Mouse (Mus musculus) MEL (cell line): Measurements from ENCODE around the gene Efcab2.

Source experiments
- CTCF ChIP-seq, 3 experiments: IDR thresholded peaks in 2 of 3; conservative IDR thresholded peaks in 1 of 3; 2 replicates each; pipeline ENCODE4 v1.5.1; 2011 to 2012; ENCODE audit warnings: low read length in 3 of 3, low read depth in 2 of 3, mild to moderate bottlenecking in 2 of 3, improper control_type of control experiment in 1 of 3, inconsistent platforms in 1 of 3, mixed read lengths in 1 of 3, moderate library complexity in 1 of 3; ENCODE audit not compliant: control insufficient read depth in 1 of 3, insufficient read depth in 1 of 3, poor library complexity in 1 of 3, severe bottlenecking in 1 of 3
- EP300 ChIP-seq, 2 experiments: IDR thresholded peaks; 2 replicates each; pipeline ENCODE4 v1.6.1; 2011; ENCODE audit warnings: improper control_type of control experiment in 2 of 2, low read length in 2 of 2, low read depth in 1 of 2, mild to moderate bottlenecking in 1 of 2
- HCFC1 ChIP-seq: IDR thresholded peaks from 2 replicates; pipeline ENCODE4 v1.6.1; 2012; ENCODE audit warnings: low read depth, mild to moderate bottlenecking, inconsistent platforms, low read length, improper control_type of control experiment, moderate library complexity
- POLR2A ChIP-seq, 2 experiments: IDR thresholded peaks; 2 replicates each; pipeline ENCODE4 v1.6.1; 2011 to 2012; ENCODE audit warnings: low read length in 2 of 2, mild to moderate bottlenecking in 2 of 2, control low read depth in 1 of 2, improper control_type of control experiment in 1 of 2, low read depth in 1 of 2, moderate library complexity in 1 of 2; ENCODE audit not compliant: control insufficient read depth in 1 of 2, insufficient read depth in 1 of 2, poor library complexity in 1 of 2
- UBTF ChIP-seq: IDR thresholded peaks from 2 replicates; pipeline ENCODE4 v1.6.1; 2012; ENCODE audit warnings: low read depth, mild to moderate bottlenecking, inconsistent platforms, low read length, improper control_type of control experiment, moderate library complexity, borderline replicate concordance; ENCODE audit not compliant: insufficient read depth
- USF2 ChIP-seq, 2 experiments: IDR thresholded peaks; 2 replicates each; pipeline ENCODE4 v1.6.1; 2011 to 2012; ENCODE audit warnings: improper control_type of control experiment in 2 of 2, low read length in 2 of 2, borderline replicate concordance in 1 of 2, inconsistent platforms in 1 of 2, low read depth in 1 of 2, mild to moderate bottlenecking in 1 of 2; ENCODE audit not compliant: insufficient read depth in 1 of 2

GRCm38 (mm10) chr1:178449933-178450332 lies 44.0 kb downstream of the Efcab2 start:
- TF ChIP-seq USF2 (IDR thresholded peaks at IDR 0.05; ENCODE audit: borderline replicate concordance in 1 of 2, insufficient read depth in 1 of 2, low read depth in 1 of 2, low read length in 2 of 2) (no peak), HCFC1 (no peak), EP300 (IDR thresholded peaks at IDR 0.05; ENCODE audit: low read depth in 1 of 2, low read length in 2 of 2) (no peak), UBTF (no peak), CTCF (IDR thresholded peaks at IDR 0.05 in 2 of 3, conservative IDR thresholded peaks at IDR 0.05 in 1 of 3; ENCODE audit: control insufficient read depth in 1 of 3, insufficient read depth in 1 of 3, low read depth in 2 of 3, low read length in 3 of 3, poor library complexity in 1 of 3, severe bottlenecking in 1 of 3) (no peak), POLR2A (IDR thresholded peaks at IDR 0.05; ENCODE audit: control insufficient read depth in 1 of 2, insufficient read depth in 1 of 2, low read depth in 1 of 2, low read length in 2 of 2, poor library complexity in 1 of 2) (no peak)
